Mouse (Mus musculus): ENCODE results near the gene Dner. TPM values are rescaled to one million over a fixed set of nuclear protein-coding genes. Genes with fewer than 3 reads are reported as not detected.
"Not testable (repeated sequence)": the region's sequence is repeated elsewhere in the genome, so short reads cannot be mapped to it uniquely, and the experiment has no call there.

Gene Dner
- total RNA-seq, 4 experiments from 2014 or later: 107 to 134 (median 125) TPM

GRCm38 (mm10) chr1:84347796-84348476, 348.1 kb downstream of the Dner start:
- DNase-seq (ENCODE audit: low spot score in 2 of 2): no peak

DNA sequence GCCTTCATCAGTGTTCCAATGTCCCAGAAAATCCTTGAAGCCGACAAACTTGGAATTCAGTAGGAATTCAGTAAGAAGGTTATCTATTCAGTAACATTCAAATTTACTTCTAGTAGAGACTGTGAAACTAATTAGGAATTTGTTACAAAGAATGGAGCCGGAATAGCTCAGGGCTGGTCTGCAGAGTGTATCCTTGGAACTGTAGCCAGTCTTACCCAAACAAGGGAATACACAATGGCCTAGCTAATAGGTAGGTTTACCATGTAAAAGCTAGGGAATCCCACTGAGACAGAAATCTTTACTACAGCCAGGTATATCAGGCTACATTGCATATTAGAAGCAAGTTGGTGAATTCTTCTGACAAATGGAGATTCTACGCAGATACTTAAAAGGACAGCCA, 363.2 kb downstream of the Dner start:
- DNase-seq (ENCODE audit: low spot score in 2 of 2): not testable (repeated sequence)

DNA sequence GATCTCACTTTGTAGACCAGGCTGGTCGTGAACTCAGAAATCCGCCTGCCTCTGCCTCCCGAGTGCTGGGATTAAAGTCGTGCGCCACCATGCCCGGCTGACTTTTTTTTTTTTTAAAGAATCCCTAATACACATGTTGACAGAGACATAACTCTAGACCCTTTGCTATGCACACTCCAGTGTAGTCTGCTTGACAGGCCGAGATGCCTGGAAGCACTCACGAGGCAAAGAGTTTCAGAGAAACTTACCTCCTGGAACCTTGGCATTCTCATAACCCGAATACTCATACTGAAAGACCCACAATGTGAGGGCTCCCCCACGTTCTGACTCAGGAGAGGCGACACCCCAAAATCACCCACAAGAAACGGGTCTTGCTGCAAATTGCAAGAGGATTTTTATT, 364.2 kb downstream of the Dner start:
- DNase-seq (ENCODE audit: low spot score in 2 of 2): not testable (repeated sequence)

- no peak for DNase-seq (ENCODE audit: low spot score in 2 of 2)
Measured at GRCm38 (mm10) chr1:84325309-84325708, 370.7 kb downstream of the Dner start.

DNA sequence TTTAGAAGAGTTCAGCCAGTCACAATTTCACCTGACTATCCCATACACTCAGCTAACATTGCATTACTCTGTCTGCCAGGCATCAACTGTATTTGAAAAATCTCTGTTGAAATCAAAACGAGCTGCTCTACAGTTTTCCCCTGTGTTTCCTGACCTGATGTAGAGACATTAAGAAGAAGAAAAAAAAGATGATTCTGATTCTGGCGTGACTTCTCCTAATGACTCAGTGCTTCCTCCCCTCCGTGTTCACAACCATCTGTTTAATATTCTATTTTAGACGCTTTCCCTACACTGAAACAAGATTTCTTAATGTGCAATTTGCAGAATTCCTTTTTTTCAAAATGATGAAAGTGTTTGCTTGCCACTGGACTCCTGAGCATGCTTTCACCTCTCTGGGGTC, 374.7 kb downstream of the Dner start:
- DNase-seq (ENCODE audit: low spot score in 2 of 2): no peak

Small RNA genes lying within 50 kb of the gene (microRNA-seq; reads per million reads assigned to microRNA genes)
- 0.32 to 3.0 reads per million in 2 experiments for gene Mir5126

Other genes with a start within 250 kb of the Dner start
- gene Fbxo36, start 143.6 kb upstream of the Dner start, total RNA-seq (2022): 1 to 10 TPM; 1.7 to 5.4 (median 3.5) TPM
- gene Trip12, start 144.3 kb upstream of the Dner start, total RNA-seq (2022): 100 to 1,000 TPM; 183 to 241 (median 215) TPM
- gene Slc16a14, start 238.9 kb upstream of the Dner start, total RNA-seq (2022): 10 to 100 TPM; 12.7 to 15.3 (median 13.3) TPM

Measured in layer of hippocampus, adult 8-10 months (tissue).